Mouse (Mus musculus): ENCODE results near the gene Nqo2.
A peak's percentile ranks its signal among the peaks of the same experiment; 100 is the strongest.
"Not testable (repeated sequence)": the region's sequence is repeated elsewhere in the genome, so short reads cannot be mapped to it uniquely, and the experiment has no call there.

Gene Nqo2

GRCm38 (mm10) chr13:33964206-33965046 is at the start of gene Nqo2:
Gene Nqo2 (plus strand): TSS chr13:33964687.
- peak; percentile 66 to 72 for DNase-seq (ENCODE audit: low spot score in 2 of 2)

GRCm38 (mm10) chr13:33921041-33921440 is 43.4 kb upstream of the Nqo2 start:
- DNase-seq (ENCODE audit: low spot score in 2 of 2): no peak

- no peak for DNase-seq (ENCODE audit: low spot score in 2 of 2)
Observed at GRCm38 (mm10) chr13:33921699-33922098, 42.8 kb upstream of the Nqo2 start.

- no peak for DNase-seq (ENCODE audit: low spot score in 2 of 2)
Observed at GRCm38 (mm10) chr13:33930281-33930680, 34.2 kb upstream of the Nqo2 start.

GRCm38 (mm10) chr13:33930912-33931311 is 33.6 kb upstream of the Nqo2 start:
- no peak for DNase-seq (ENCODE audit: low spot score in 2 of 2)

GRCm38 (mm10) chr13:33934743-33935142 is 29.7 kb upstream of the Nqo2 start:
- DNase-seq (ENCODE audit: low spot score in 2 of 2): no peak

- peak; percentile 61 to 73 for DNase-seq (ENCODE audit: low spot score in 2 of 2)
Observed at GRCm38 (mm10) chr13:33935465-33936181, 28.9 kb upstream of the Nqo2 start.

GRCm38 (mm10) chr13:33937151-33937550 is 27.3 kb upstream of the Nqo2 start:
- DNase-seq (ENCODE audit: low spot score in 2 of 2): no peak

GRCm38 (mm10) chr13:33937587-33937986 is 26.9 kb upstream of the Nqo2 start:
- not testable (repeated sequence) for DNase-seq (ENCODE audit: low spot score in 2 of 2)

- DNase-seq (ENCODE audit: low spot score in 2 of 2): no peak
Observed at GRCm38 (mm10) chr13:33941288-33941808, 23.1 kb upstream of the Nqo2 start.

GRCm38 (mm10) chr13:33942212-33942779 is 22.2 kb upstream of the Nqo2 start:
- peak in 1 of 2 experiments; percentile 31 for DNase-seq (ENCODE audit: low spot score in 2 of 2)

GRCm38 (mm10) chr13:33951308-33952074 is 13.0 kb upstream of the Nqo2 start:
- DNase-seq (ENCODE audit: low spot score in 2 of 2): no peak

- no peak for DNase-seq (ENCODE audit: low spot score in 2 of 2)
Observed at GRCm38 (mm10) chr13:33952075-33952449, 12.4 kb upstream of the Nqo2 start.

- DNase-seq (ENCODE audit: low spot score in 2 of 2): no peak
Observed at GRCm38 (mm10) chr13:33952947-33953346, 11.5 kb upstream of the Nqo2 start.

- no peak for DNase-seq (ENCODE audit: low spot score in 2 of 2)
Observed at GRCm38 (mm10) chr13:33956571-33957421, 7.7 kb upstream of the Nqo2 start.

- no peak for DNase-seq (ENCODE audit: low spot score in 2 of 2)
Observed at GRCm38 (mm10) chr13:33959771-33960170, 4.7 kb upstream of the Nqo2 start.

- DNase-seq (ENCODE audit: low spot score in 2 of 2): no peak
Observed at GRCm38 (mm10) chr13:33965056-33966024, 853 bp downstream of the Nqo2 start.

GRCm38 (mm10) chr13:33966025-33966412 is 1.5 kb downstream of the Nqo2 start:
- no peak for DNase-seq (ENCODE audit: low spot score in 2 of 2)

GRCm38 (mm10) chr13:33966574-33966973 is 2.1 kb downstream of the Nqo2 start:
- DNase-seq (ENCODE audit: low spot score in 2 of 2): no peak

- DNase-seq (ENCODE audit: low spot score in 2 of 2): no peak
Observed at GRCm38 (mm10) chr13:33989625-33990024, 25.1 kb downstream of the Nqo2 start.
